Mouse (Mus musculus): ENCODE data around the gene Gm12355. TPM values are rescaled to one million over a fixed set of nuclear protein-coding genes. Genes with fewer than 3 reads are reported as not detected.
"Not testable (repeated sequence)": the region's sequence is repeated elsewhere in the genome, so short reads cannot be mapped to it uniquely, and the experiment has no call there.

The Gm12355 gene
- polyA plus RNA-seq, 1 experiment, result not detected

- 75% methylated on average over 2 of the region's 2 CpGs for WGBS
- Histone ChIP-seq H3K4me1 (ENCODE audit: control insufficient read depth, insufficient read depth, low read length) (no peaks in the 10 kb centered on the region), H3K4me3 (ENCODE audit: insufficient read depth, low read depth, low read length) (no peak within 1 kb of the TSS), H3K27ac (ENCODE audit: insufficient read depth, low read depth, low read length) (no peak within 1 kb of the TSS)
- TF ChIP-seq POLR2A (IDR thresholded peaks at IDR 0.05; ENCODE audit: insufficient read depth, low read depth, low read length) (no peak), CTCF (IDR thresholded peaks at IDR 0.05; ENCODE audit: insufficient read depth, low read depth, low read length) (no peak)
These were observed 21.0 kb upstream of the Gm12355 start, which contains the start of gene Gsdma2 for GRCm38 (mm10) chr11:98646459-98646858. Gene Gsdma2 (plus strand): TSS chr11:98646759.

GRCm38 (mm10) chr11:98645946-98646345 is 20.5 kb upstream of the Gm12355 start:
- H3K4me1 ChIP-seq (ENCODE audit: control insufficient read depth, insufficient read depth, low read length), result no peaks in the 10 kb centered on the region
- TF ChIP-seq CTCF (IDR thresholded peaks at IDR 0.05; ENCODE audit: insufficient read depth, low read depth, low read length) (no peak), POLR2A (IDR thresholded peaks at IDR 0.05; ENCODE audit: insufficient read depth, low read depth, low read length) (no peak)
- H3K4me3 ChIP-seq (ENCODE audit: insufficient read depth, low read depth, low read length), result no peak overlapping the region
- WGBS, result 80% methylated on average over 2 of the region's 2 CpGs
- H3K27ac ChIP-seq (ENCODE audit: insufficient read depth, low read depth, low read length), result no peak overlapping the region

GRCm38 (mm10) chr11:98644757-98645156 is 19.3 kb upstream of the Gm12355 start:
- TF ChIP-seq CTCF (IDR thresholded peaks at IDR 0.05; ENCODE audit: insufficient read depth, low read depth, low read length), result no peak
- no peak for TF ChIP-seq POLR2A (IDR thresholded peaks at IDR 0.05; ENCODE audit: insufficient read depth, low read depth, low read length)
- H3K27ac ChIP-seq (ENCODE audit: insufficient read depth, low read depth, low read length), result no peak overlapping the region
- whole genome bisulfite sequencing, result 84% methylated on average over 3 of the region's 3 CpGs

GRCm38 (mm10) chr11:98640091-98640490 is 14.6 kb upstream of the Gm12355 start:
- H3K4me1 ChIP-seq (ENCODE audit: control insufficient read depth, insufficient read depth, low read length), result no peaks in the 10 kb centered on the region
- TF ChIP-seq POLR2A (IDR thresholded peaks at IDR 0.05; ENCODE audit: insufficient read depth, low read depth, low read length) (no peak), CTCF (IDR thresholded peaks at IDR 0.05; ENCODE audit: insufficient read depth, low read depth, low read length) (no peak)
- WGBS, result 72% methylated on average over 5 of the region's 5 CpGs
- H3K4me3 ChIP-seq (ENCODE audit: insufficient read depth, low read depth, low read length), result no peak overlapping the region
- no peak overlapping the region for H3K27ac ChIP-seq (ENCODE audit: insufficient read depth, low read depth, low read length)

More at GRCm38 (mm10) chr11:98644757-98645156, 19.3 kb upstream of the Gm12355 start:
- Histone ChIP-seq H3K4me3 (ENCODE audit: insufficient read depth, low read depth, low read length) (no peak overlapping the region), H3K4me1 (ENCODE audit: control insufficient read depth, insufficient read depth, low read length) (no peaks in the 10 kb centered on the region)

GRCm38 (mm10) chr11:98637501-98637900 is 12.0 kb upstream of the Gm12355 start:
- Histone ChIP-seq H3K27ac (ENCODE audit: insufficient read depth, low read depth, low read length) (no peak overlapping the region), H3K4me3 (ENCODE audit: insufficient read depth, low read depth, low read length) (no peak overlapping the region), H3K4me1 (ENCODE audit: control insufficient read depth, insufficient read depth, low read length) (no peaks in the 10 kb centered on the region)
- no peak for TF ChIP-seq POLR2A (IDR thresholded peaks at IDR 0.05; ENCODE audit: insufficient read depth, low read depth, low read length)
- no peak for TF ChIP-seq CTCF (IDR thresholded peaks at IDR 0.05; ENCODE audit: insufficient read depth, low read depth, low read length)
- 79% methylated on average over 1 of the region's 1 CpGs for WGBS

GRCm38 (mm10) chr11:98635312-98635970 is 10.0 kb upstream of the Gm12355 start:
- WGBS, result 31% methylated on average over 10 of the region's 10 CpGs
- not testable (repeated sequence) for H3K4me1 ChIP-seq (ENCODE audit: control insufficient read depth, insufficient read depth, low read length); H3K4me3 ChIP-seq (ENCODE audit: insufficient read depth, low read depth, low read length); H3K27ac ChIP-seq (ENCODE audit: insufficient read depth, low read depth, low read length)

GRCm38 (mm10) chr11:98630646-98631045 is 5.2 kb upstream of the Gm12355 start:
- Histone ChIP-seq H3K27ac (ENCODE audit: insufficient read depth, low read depth, low read length) (no peak overlapping the region), H3K4me3 (ENCODE audit: insufficient read depth, low read depth, low read length) (no peak overlapping the region), H3K4me1 (ENCODE audit: control insufficient read depth, insufficient read depth, low read length) (no peaks in the 10 kb centered on the region)
- 88% methylated on average over 5 of the region's 5 CpGs for WGBS
- no peak for TF ChIP-seq CTCF (IDR thresholded peaks at IDR 0.05; ENCODE audit: insufficient read depth, low read depth, low read length)
- TF ChIP-seq POLR2A (IDR thresholded peaks at IDR 0.05; ENCODE audit: insufficient read depth, low read depth, low read length), result no peak

GRCm38 (mm10) chr11:98628706-98629105 is 3.2 kb upstream of the Gm12355 start:
- Histone ChIP-seq H3K27ac (ENCODE audit: insufficient read depth, low read depth, low read length) (no peak overlapping the region), H3K4me1 (ENCODE audit: control insufficient read depth, insufficient read depth, low read length) (no peaks in the 10 kb centered on the region), H3K4me3 (ENCODE audit: insufficient read depth, low read depth, low read length) (no peak overlapping the region)
- TF ChIP-seq CTCF (IDR thresholded peaks at IDR 0.05; ENCODE audit: insufficient read depth, low read depth, low read length), result no peak
- TF ChIP-seq POLR2A (IDR thresholded peaks at IDR 0.05; ENCODE audit: insufficient read depth, low read depth, low read length), result no peak
- 70% methylated on average over 3 of the region's 3 CpGs for WGBS

- 86% methylated on average over 2 of the region's 2 CpGs for WGBS
- not testable (repeated sequence) for H3K4me3 ChIP-seq (ENCODE audit: insufficient read depth, low read depth, low read length); H3K27ac ChIP-seq (ENCODE audit: insufficient read depth, low read depth, low read length); H3K4me1 ChIP-seq (ENCODE audit: control insufficient read depth, insufficient read depth, low read length)
These were observed 1.1 kb downstream of the Gm12355 start for GRCm38 (mm10) chr11:98624381-98624780.

- not testable (repeated sequence) for H3K27ac ChIP-seq (ENCODE audit: insufficient read depth, low read depth, low read length); H3K4me1 ChIP-seq (ENCODE audit: control insufficient read depth, insufficient read depth, low read length); H3K4me3 ChIP-seq (ENCODE audit: insufficient read depth, low read depth, low read length)
- 81% methylated on average over 6 of the region's 6 CpGs for WGBS
These were observed 1.5 kb downstream of the Gm12355 start for GRCm38 (mm10) chr11:98623981-98624380.

All from olfactory bulb, adult 2 months (tissue).